Mouse (Mus musculus) cerebellum, postnatal 10 days (tissue): ENCODE measurements around the gene Phactr1.

Experiments
- DNase-seq, 2 experiments: peaks; one replicate each; pipeline ENCODE4 v3.0.0; 2021; ENCODE audit warnings: mixed read lengths in 2 of 2

The Phactr1 gene

DNA sequence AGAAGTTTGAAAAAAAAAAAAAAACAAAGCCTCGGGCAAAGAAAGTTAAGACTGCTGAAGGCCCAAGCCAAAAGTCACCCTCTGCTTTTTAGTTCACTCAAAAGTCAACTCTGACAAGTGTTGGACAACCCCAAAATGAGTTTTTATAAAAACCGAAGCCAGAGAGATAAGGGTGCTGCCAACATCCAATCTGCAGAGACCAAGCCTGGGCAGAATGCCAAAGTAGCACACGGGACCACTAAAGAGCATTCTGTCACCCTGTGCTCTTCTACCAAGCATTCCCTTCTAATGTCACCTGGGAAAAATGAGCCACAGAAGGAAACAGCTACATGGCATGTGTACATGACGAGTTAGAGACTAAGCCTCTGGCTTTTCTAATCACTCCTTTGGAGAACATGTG is 454.0 kb downstream of the Phactr1 start:
- DNase-seq, result peak; percentile 71 to 75

DNA sequence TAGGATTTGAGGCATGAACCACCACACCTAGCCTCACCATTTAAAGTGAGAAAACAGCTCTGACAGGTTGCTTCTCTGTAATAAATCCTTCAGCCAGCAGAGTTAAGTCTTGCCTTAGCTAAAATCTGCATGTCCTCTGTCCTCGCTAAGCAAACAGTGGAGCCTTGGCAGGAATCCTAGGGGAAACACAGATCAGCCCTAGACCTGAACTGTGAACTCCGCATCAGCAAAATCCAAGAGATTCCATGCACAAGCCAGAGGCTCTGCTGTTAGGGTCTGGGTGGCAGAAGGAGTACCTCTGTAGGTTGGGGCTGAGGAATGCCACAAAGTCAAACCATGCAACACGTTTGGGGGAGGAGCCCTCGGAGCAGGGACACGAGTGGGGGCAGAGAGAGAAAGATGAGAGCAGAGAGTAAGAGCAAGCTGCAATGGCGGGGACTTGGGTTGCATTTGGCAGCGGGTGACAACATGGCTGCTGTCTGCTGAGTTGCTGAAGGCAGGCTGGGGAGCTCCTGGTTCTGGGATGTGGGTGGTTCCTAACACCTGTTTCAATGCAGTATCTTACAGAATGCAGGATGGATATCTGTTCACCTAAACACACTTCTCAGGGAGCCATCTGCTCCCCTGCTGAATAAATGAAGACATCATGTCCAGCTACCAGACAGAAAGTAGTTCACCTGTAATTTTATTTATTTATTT is 464.4 kb downstream of the Phactr1 start:
- no peak for DNase-seq

DNA sequence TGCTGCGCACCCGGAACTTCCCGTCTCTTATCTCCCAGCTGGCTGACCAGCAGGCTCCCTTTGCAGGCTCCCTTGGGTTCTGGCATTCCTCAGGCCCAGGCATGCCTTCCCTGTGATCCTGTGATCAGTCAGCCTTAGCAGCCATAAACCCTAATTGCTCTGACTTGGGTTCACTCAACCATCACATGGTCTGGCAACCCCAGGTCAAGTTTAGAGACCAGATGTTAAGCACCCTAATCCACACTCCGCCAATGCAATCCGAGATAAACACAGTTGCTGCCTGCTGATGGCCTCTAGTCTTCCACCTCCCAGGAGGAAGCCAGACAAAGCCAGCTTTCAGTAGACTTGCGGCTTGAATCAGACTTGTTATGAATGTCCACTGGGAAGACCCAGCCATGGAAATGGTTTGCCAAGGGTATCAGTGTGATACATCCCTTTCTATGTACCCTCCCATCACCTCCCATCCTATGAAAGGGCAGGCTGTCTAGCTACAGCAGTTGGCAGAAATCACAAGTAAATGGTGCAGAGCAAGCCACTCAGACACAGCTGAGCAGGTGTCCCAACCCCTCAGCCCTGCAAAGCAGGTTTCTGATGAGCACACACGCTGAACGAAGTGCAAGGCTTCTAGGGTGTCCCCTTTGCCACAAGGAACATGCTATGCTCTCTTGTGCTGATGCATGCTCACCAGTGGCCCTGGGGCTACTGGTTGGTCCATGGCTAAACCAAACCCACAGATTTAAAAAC is 466.3 kb downstream of the Phactr1 start:
- DNase-seq, result peak in 1 of 2 experiments; percentile 24

DNA sequence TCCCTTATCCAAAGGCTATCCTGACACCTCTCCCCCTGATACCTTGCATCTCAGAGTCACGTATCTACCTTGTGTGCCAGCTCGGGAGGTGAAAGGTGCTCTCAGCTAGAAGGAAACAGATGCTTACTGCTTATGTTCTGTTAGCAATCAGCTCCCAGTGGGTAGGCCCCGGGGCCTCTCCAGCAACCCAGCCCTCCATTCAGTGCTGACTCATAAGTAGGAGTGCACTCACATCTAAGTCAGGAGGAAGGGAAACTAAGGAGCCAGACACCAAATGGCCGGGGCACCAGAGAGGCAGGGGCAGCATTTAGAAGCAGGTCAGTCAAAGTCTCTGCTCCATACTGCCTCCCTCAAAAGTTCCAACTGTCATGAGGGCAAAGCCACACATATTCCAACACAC is 468.3 kb downstream of the Phactr1 start:
- no peak for DNase-seq

DNA sequence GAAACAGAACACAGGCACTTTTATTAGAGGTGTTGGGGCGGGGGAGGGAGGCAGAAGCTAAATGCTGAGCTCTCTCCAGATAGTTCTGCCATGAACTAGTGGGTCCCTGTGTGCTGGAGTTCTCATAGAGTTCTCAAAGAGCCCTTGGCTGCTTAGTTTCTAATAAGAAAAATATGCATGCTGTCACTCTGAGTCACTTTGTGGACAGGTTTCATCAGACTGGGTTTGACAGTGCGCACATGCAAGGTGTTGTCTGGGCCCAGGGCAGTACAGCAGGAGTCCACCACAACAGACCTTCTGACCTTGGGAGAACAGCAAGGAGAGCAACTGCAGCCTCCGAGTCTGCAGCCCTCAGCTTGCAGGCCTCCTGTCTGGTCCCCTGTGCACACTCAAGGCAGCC is 469.2 kb downstream of the Phactr1 start:
- DNase-seq, result no peak

DNA sequence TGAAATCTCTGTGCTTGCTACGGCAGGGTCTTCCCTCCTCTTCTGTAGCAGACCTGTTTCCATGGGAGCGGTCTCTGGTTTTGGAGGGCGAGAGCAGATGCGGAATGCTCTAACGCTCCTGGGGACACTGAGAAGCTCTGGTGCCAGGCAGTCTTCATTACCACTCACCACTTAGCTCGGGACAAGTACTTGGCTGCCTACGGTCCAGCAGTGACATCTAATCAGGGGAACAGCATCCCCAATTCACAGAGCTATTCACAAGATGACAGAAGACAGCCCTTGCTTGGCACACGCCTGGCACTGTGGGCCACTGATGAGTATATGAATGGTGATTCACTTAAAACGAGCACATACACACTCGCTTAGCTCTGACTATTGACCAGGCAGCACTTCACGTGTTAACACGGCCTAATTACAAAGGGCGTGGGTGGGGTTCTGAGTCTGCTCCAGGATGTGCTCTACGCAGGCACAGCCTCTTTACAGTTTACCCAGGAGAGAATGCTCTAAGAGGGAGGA is 471.6 kb downstream of the Phactr1 start:
- DNase-seq, result no peak

DNA sequence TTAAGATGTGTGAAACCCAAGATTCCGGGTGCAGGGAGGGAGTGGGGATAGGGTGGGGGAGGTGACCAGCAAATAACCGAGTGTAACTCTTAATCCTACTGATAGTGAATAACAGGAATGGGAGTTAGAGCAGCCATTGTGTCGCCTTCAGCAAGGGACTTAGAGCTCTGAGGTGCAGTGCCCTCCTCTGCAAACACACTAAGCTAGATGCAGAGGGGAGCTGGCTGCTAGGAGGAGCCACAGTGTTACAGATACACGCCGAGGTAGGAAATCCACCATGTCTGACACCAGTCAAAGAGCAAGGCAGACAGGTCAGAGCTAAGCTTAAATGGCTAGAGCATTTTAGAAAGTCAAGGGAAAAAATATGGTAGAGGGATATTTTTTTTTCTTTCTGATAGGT is 476.9 kb downstream of the Phactr1 start:
- DNase-seq, result no peak

DNA sequence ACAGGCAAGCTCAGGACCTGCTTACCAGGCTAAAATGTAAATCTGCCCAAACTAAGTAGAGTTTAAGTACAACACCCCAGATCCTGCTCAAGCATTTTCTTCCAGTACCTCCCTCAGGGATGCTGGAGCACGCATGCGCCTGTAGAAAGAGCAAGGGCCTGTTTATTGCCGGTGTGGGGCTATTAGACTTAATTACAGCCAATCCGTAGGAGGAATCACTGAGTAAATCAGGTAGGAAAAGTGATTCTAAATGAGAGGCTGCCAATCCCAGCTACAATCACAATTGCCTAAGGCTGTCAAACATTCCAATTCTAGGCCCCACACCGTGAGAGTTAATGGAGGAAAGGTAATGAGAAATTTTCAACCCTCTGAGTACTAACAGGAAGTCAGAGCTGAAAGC is 477.9 kb downstream of the Phactr1 start:
- DNase-seq, result no peak

DNA sequence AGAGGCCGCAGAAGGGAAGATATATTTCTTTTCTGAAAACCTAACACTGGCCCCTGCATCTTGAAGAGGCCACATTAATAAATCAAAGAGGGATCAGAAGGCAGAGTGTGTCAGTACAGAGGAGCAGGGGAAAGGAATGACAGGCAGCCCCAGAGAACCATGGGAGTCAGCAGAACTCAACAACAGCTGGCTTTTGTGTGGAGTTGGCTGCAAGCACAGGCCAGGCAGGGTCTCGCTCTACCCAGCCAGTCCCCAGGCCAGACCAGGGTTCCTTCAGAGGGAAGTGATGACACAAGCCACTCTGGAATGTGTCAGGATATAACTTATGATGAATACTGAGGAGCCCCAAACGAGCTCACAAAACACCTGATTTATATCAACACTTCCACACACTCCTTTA is 479.0 kb downstream of the Phactr1 start:
- DNase-seq, result no peak

DNA sequence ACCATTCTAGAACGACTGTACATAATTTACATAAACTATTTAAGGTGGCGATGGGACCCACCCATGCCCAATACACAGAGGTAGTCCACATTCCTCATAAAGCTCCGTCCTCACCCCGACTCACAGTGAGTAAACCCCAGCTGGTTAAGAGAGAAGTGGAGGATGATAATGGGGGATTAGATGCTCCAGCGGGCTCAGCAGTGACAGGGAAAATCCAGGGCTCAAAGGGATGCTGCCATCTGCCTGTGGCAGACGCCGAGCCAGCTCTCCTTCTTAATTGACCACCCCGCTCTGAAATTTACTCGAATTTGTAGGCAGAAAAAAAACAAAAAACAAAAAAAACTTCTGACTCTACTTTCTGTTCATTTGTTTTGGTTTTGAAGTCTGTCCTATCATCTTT is 487.3 kb downstream of the Phactr1 start:
- peak; percentile 69 to 73 for DNase-seq

DNA sequence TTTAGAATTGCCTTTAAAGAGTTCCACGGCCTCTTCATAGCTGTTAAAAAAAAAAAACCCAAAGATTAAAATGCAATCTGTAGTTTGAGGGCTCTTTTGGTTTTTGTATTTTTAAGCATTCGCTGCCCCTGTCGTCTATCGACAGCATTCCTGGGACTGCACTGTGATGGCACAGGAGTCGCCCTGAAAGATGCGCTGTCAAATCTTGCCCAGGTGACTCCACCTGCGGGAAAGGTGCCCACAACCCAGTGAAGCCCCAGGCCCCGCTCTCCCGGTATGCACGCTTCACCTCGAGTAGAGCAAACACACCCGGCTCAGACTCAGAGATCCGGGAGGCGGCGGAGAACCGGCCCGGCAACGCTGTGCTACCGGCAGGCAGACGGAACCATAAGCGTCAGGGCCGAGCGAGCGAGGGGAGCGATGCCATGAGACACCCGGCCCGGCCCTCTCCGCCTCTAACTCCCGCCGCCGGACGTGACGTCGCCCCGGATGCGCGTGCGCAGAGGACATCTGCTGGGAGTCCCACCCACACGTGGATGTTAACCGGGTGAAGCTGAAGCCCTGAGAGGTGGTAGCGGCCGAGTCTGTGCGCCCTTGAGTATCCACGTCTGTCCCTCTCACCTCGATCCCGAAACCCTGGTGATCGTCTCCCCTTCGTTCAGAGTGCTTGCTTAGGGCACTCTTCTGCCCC is 490.7 kb downstream of the Phactr1 start, which contains the start of gene Tbc1d7:
Gene Tbc1d7, minus strand, starts transcription at position 482 of the 691 bp plus-strand sequence.
- DNase-seq, result peak; percentile 99 to 100

DNA sequence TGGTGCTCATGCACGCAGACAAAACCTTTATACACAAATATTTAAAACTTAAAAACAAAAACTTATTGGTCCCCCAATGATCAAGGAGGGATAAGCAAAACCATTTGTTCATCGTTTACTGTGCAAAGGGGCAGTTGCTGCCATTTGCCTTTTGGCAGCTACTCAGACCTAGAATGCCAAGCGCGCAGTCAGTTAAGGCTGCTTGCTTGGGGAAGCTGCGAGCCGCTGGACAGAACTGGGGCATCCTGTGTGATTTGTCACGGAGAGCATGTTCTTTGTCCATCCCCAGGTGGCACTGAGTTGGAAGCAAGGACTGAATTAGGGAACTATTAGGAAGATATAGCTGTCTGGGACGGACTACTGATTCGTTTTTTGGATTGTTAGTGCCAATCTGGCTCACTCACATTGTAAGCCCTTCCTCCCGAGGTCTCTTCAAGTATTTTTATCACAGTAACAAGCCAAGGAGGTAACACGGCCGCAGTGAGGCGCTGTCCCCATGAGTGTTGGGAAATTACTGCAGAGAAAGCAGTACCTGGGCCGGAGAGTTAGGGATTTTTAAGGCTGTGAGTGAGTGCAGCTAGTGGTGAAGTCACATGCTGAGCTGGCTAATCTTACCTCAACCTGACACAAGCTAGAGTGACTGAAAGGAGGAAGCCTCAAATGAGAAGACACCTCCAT is 491.8 kb downstream of the Phactr1 start:
- DNase-seq, result peak; percentile 53 to 54

DNA sequence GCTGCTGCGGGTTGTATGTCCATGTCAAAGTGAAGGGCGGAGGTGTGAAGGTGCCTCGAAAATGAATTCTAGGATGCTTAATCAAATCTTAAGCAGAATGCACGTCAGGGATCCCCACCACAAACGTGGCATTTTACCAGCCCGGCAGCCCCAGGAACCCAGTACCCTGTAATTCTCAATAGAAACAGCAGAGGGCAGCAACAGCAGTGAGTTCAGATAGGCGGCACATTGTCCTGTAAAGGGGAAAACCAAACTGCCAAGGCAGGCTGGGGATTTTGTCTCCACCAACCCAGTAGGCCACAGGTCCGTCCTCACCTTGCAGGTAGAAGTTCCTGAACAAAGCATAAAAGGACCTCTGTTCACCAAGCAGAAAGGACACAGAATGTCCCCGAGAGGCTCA is 492.8 kb downstream of the Phactr1 start:
- DNase-seq, result peak; percentile 88 to 92

DNA sequence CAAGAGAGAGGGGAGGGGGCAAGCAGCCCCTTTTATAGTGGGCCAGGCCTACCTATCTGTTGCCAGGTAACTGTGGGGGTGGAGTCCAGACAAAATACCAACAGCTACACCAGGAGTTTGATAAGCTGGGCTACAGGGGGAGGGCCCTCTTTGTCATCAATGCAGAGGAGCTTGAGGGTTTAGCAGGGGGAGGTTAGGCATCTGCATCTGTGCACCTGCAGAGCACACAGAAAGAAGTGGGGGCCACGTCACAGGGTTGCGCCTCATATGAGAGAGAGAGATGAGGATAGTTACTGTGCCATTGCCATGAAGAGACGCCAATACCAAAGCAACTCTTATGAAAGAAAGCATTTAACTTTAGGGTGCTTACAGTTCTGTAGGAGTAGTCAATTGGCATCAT is 496.3 kb downstream of the Phactr1 start:
- no peak for DNase-seq

DNA sequence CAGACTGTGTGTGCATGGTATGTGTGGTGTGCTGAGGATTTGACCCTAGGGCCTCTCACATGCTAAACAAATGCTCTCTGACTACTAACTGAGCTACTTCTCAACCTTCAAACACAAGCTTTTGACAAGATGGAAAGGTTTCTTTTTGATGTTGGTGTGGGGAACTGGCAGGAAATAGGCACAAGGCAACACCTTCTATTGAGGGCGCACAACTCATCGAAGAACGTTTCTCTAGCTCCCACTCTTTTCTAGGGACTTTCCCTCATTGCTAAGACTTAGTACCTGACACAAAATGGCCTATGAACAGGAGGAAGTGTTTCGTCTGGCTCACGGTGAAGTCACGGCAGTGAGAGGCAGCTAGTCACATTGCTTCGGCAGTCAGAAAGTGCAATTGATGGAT is 496.9 kb downstream of the Phactr1 start:
- DNase-seq, result no peak

DNA sequence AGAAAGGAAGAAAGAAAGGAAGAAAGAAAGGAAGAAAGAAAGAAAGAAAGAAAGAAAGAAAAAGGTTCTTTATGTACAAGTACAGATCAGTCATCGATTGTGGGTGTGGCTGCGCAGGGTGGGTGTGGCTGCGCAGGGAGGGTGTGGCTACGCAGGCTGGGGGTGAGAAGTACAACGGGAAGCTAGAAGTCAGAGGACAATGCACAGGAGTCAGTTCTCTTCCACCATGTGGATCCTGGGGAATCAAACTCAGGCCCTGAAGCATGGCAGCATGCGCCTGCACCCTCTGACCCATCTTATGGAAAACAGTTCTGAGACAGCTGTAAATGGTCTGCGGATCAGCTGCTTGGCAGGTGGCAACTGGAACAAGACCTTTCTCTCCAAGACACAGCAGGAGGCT is 500.7 kb downstream of the Phactr1 start:
- DNase-seq, result no peak

DNA sequence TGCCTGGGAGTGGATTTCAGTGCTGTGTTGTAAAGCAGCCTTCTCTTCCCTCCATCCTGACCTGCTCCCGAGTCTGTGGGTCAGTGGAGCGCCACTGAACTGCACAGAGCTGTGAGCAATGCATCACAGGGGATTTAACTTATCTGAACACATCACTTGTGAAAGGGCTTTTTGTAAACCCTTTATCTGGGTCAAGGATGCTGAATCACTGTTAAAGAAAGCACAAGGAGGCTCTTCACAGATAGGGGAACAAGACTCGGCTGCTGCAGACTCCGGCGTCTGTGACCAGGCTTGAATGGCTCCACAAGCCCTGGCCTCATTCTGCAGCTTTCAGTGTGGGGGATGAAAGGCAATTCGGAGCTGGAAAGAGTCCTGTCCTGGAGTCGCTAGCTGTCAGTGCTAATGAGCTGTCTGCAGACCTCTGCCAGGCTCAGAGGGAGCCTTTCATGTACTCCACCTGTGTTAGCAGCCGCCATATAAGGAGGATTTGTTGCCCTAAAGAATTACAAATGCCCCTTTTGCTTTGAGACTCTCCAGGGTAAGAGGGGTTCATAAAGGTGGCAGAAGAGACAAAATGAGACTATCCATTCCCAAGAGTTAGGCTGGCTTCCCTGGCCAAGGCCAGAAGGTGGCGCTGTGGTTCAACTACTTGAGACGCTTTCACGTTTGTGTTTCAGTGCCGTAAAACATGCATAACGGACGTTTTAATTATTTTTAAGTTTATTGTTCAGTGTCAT is 502.2 kb downstream of the Phactr1 start:
- DNase-seq, result peak; percentile 92 to 94

DNA sequence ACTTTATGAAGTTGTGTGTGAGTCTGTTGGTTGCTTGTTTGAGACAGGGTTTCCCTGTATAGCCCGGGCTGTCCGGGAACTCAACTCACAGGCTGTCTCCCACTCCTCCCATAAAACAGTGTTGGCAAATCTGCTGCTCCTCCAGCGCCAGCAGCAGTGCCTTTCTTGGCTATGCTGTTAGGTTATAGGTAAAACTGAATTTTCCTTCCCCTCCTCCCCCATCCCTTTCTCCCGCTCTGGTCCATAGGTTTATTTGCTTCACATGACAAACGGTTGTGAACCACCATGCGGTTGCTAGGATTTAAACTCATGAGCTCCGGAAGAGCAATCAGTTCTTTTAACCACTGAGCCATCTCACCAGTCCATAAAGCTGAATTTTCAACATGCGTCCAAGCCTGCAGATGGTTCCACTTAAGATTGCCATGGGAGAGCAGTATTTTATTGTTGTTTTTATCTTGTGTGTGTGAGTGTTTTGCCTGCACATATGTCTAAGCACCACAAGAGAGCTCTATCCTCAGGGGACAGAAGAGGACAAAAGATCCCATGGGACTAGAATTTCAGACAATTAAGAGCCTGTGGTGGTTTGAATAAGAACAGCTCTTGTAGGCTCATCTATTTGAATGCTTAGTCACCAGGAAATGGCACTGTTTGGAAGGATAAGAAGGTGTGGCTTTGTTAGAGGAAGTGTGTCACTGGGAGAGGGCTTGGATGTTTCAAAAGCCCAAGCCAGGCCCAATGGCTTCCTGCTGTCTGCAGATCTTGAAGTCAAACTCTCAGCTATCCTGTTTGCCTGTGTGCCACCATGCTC is 503.0 kb downstream of the Phactr1 start:
- DNase-seq, result no peak

DNA sequence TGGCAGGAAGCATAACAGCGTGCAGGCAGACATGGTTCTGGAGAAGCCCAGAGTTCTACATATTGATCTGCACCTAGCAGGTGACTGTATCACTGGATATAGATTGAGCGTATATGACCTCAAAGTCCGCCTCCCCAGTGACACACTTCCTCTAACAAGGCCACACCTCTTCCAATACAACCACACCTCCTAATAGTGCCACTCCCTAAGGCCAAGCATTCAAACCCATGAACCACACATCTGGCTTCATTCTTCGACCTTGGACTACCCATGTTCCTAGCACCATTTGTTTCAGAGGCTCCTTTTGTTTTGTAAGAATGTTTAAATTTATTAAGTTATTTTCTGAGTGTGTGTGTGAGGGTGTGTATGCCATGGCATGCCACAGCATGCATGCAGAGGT is 507.3 kb downstream of the Phactr1 start:
- DNase-seq, result no peak
